Mouse (Mus musculus) erythroblast, embryonic 14.5 days (primary cell): ENCODE measurements around the gene Hfe.

Source experiments
- GATA1 ChIP-seq: IDR thresholded peaks from 2 replicates; pipeline ENCODE4 v1.6.1; 2012; ENCODE audit warnings: low read length, inconsistent platforms, mixed read lengths
- TAL1 ChIP-seq: IDR thresholded peaks from 3 replicates; pipeline ENCODE4 v1.6.1; 2012; ENCODE audit warnings: low read length, inconsistent platforms, mixed read lengths

DNA sequence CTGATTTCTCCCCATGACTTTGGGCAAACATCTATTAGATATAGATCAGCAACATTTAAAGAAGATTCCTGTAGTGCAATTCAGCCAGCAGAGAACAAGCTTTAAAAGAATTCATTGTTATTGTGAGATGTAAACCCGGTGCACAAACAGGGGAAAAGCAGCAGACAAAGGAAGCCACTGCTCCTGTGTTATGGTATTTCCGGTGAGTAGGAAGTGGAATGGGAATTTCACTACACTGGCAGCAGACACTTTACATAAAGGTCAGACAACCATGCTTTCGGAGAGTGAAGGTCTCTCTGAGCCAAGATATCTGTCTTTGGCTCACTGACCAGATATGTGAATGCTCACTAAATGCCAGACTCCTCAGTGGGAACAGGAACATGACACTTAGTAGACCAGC lies 48.1 kb downstream of the Hfe start:
- TF ChIP-seq TAL1 (no peak), GATA1 (no peak)
